ENCODE assay signal across 8 mouse cellular contexts in genomic region chr15:84557189-84557921, GRCm38 (mm10). TPM values are rescaled to one million over a fixed set of nuclear protein-coding genes. Genes with fewer than 3 reads are reported as not detected.
DNase-seq lines count a peak whose midpoint lies in the region; ATAC-seq lines count a peak whose summit lies in the region.

Gene Rtl6, minus strand, starts transcription at chr15:84557823.

- DNase-seq in adrenal gland, adult 18-20 months (ENCODE audit: low spot score in 2 of 2), result peak; percentile 75 to 78
- DNase-seq in embryo, embryonic 10 days (ENCODE audit: low spot score), result peak; percentile 96
- DNase-seq in gastrocnemius, postnatal 25 days, result peak; percentile 88
- peak; percentile 73 to 91 for DNase-seq in left cerebral cortex, adult 8-10 months (ENCODE audit: low spot score in 2 of 2)
- peak; percentile 92 for DNase-seq in right cerebral cortex, adult 18-20 months
- peak; percentile 77 to 78 for DNase-seq in urinary bladder, adult 18-20 months (ENCODE audit: low spot score in 2 of 2)

- ATAC-seq in inflammation-experienced regulatory T-cells, adult 6 months, result peak; percentile 95
- peak; percentile 94 for ATAC-seq in megakaryocyte, adult 5-6 weeks (ENCODE audit: poor library complexity, severe bottlenecking)

RNA-seq across cellular contexts. Expression of gene Rtl6, which starts in this region (rescaled TPM):
- 1 to 10 TPM; 3.5 to 4.3 TPM for total RNA-seq in adrenal gland, adult 18-20 months (2021)
- total RNA-seq in gastrocnemius, postnatal 25 days (2021), result 1 to 10 TPM; 3.1 to 3.2 TPM
- polyA plus RNA-seq in inflammation-experienced regulatory T-cells, adult 6 months (2017; shearing (Covaris generic)), result 1 to 10 TPM; 1.3 to 2.0 (median 1.8) TPM
- 10 to 100 TPM; 47.7 to 51.8 (median 50.2) TPM for total RNA-seq in left cerebral cortex, adult 8-10 months (2022)
- 1.7 and 1.8 TPM in 2 replicates for total RNA-seq in megakaryocyte, adult 5-6 weeks (2015)
- total RNA-seq in megakaryocyte, adult 5-6 weeks (2017), result 2.1 and 2.2 TPM in 2 replicates

Comparison
In these comparisons a context has a peak if more than half of its experiments do, and no peak if none do; other contexts are left out.
1. Peak in every context shown above with its lines: DNase-seq and ATAC-seq.
2. RNA of gene Rtl6 (total RNA-seq): 47.7 to 51.8 TPM in left cerebral cortex, adult 8-10 months; 3.5 to 4.3 TPM in adrenal gland, adult 18-20 months, 3.1 to 3.2 TPM in gastrocnemius, postnatal 25 days and 1.7 to 2.2 TPM in megakaryocyte, adult 5-6 weeks; every median in the first group is over 4 times any median in the second.